Mouse (Mus musculus): ENCODE results near the gene Xrn1.
"Not testable (repeated sequence)": the region's sequence is repeated elsewhere in the genome, so short reads cannot be mapped to it uniquely, and the experiment has no call there.

Xrn1 gene

GRCm38 (mm10) chr9:95954585-95955461 lies at the start of gene Xrn1:
Gene Xrn1 (plus strand): TSS chr9:95954760.
- peak; percentile 94 for DNase-seq (ENCODE audit: low spot score in 2 of 2)

- DNase-seq (ENCODE audit: low spot score in 2 of 2) = no peak
Measured at GRCm38 (mm10) chr9:95932855-95933254, 21.7 kb upstream of the Xrn1 start.

GRCm38 (mm10) chr9:95953658-95954057 lies 902 bp upstream of the Xrn1 start:
- DNase-seq (ENCODE audit: low spot score in 2 of 2) = no peak

GRCm38 (mm10) chr9:95954226-95954584 lies 355 bp upstream of the Xrn1 start:
- peak; percentile 59 to 67 for DNase-seq (ENCODE audit: low spot score in 2 of 2)

- DNase-seq (ENCODE audit: low spot score in 2 of 2) = no peak
Measured at GRCm38 (mm10) chr9:95957611-95958010, 3.1 kb downstream of the Xrn1 start.

- DNase-seq (ENCODE audit: low spot score in 2 of 2) = no peak
Measured at GRCm38 (mm10) chr9:95958041-95958730, 3.6 kb downstream of the Xrn1 start.

- DNase-seq (ENCODE audit: low spot score in 2 of 2) = not testable (repeated sequence)
Measured at GRCm38 (mm10) chr9:95958731-95959105, 4.2 kb downstream of the Xrn1 start.

GRCm38 (mm10) chr9:95959246-95959645 lies 4.7 kb downstream of the Xrn1 start:
- no peak for DNase-seq (ENCODE audit: low spot score in 2 of 2)

GRCm38 (mm10) chr9:95959732-95960428 lies 5.3 kb downstream of the Xrn1 start:
- no peak for DNase-seq (ENCODE audit: low spot score in 2 of 2)

- no peak for DNase-seq (ENCODE audit: low spot score in 2 of 2)
Measured at GRCm38 (mm10) chr9:95961058-95961457, 6.5 kb downstream of the Xrn1 start.

GRCm38 (mm10) chr9:95964037-95964436 lies 9.5 kb downstream of the Xrn1 start:
- DNase-seq (ENCODE audit: low spot score in 2 of 2) = no peak

- no peak for DNase-seq (ENCODE audit: low spot score in 2 of 2)
Measured at GRCm38 (mm10) chr9:95978279-95978678, 23.7 kb downstream of the Xrn1 start.

- no peak for DNase-seq (ENCODE audit: low spot score in 2 of 2)
Measured at GRCm38 (mm10) chr9:95979896-95980295, 25.3 kb downstream of the Xrn1 start.

- DNase-seq (ENCODE audit: low spot score in 2 of 2) = no peak
Measured at GRCm38 (mm10) chr9:95992255-95992654, 37.7 kb downstream of the Xrn1 start.

GRCm38 (mm10) chr9:96004455-96004854 lies 49.9 kb downstream of the Xrn1 start:
- no peak for DNase-seq (ENCODE audit: low spot score in 2 of 2)

- DNase-seq (ENCODE audit: low spot score in 2 of 2) = no peak
Measured at GRCm38 (mm10) chr9:96010664-96011063, 56.1 kb downstream of the Xrn1 start.

- no peak for DNase-seq (ENCODE audit: low spot score in 2 of 2)
Measured at GRCm38 (mm10) chr9:96023921-96024320, 69.4 kb downstream of the Xrn1 start.

- DNase-seq (ENCODE audit: low spot score in 2 of 2) = no peak
Measured at GRCm38 (mm10) chr9:96027913-96028312, 73.4 kb downstream of the Xrn1 start.

GRCm38 (mm10) chr9:96028818-96029217 lies 74.3 kb downstream of the Xrn1 start:
- DNase-seq (ENCODE audit: low spot score in 2 of 2) = peak in 1 of 2 experiments; percentile 25

- DNase-seq (ENCODE audit: low spot score in 2 of 2) = no peak
Measured at GRCm38 (mm10) chr9:96029886-96030285, 75.3 kb downstream of the Xrn1 start.

GRCm38 (mm10) chr9:96035371-96036086 lies 81.0 kb downstream of the Xrn1 start:
- DNase-seq (ENCODE audit: low spot score in 2 of 2) = no peak

GRCm38 (mm10) chr9:96044214-96044613 lies 89.7 kb downstream of the Xrn1 start:
- DNase-seq (ENCODE audit: low spot score in 2 of 2) = no peak
